Mouse (Mus musculus) cerebral cortex, adult 2 months (tissue): Measurements from ENCODE around the gene Itgb5.

ENCODE experiments used
- WGBS: fragments of 180-500 bp; shearing (Covaris S2); methylation state at CpG from one replicate; pipeline ENCODE4 v1.1.7; 2018; 5-methylcytosine and 5-hydroxymethylcytosine counted together

Itgb5 gene

DNA sequence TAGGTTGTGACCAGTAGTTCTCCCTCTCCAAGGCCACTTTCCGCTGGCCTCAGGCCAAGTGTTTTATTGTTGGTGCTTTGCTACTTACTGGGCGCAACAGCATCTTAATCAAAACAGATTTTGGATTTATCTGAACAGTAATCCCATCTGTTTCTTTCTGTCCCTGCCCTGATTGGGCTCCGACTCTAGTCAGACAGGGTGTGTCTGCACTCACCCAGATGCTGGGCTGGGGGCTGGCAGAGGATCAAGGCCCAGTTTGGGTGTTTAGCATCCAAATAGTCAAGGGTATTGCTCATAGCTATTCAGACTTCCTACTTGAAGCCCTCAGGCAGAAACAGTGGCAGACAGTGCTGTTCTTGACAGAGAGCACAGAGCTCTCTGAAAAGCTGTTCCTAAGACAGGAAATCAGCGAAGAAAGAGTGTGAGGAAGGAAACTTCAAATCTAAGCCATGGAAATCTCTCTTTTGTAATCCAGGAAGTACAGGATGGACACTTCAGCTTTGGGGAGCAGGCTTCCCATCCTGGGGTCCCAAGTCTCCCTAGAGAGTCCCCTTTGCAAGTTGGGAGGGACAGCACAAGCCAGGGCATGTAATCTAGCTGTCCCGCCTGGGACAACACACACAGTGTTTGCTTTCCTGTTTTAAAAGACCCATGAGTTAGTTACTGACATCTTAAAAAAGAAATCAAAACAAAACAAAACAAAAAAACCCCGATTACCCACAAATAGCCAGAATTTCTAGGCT, 48.7 kb downstream of the Itgb5 start:
- WGBS: 48% methylated on average over 6 of the region's 6 CpGs

DNA sequence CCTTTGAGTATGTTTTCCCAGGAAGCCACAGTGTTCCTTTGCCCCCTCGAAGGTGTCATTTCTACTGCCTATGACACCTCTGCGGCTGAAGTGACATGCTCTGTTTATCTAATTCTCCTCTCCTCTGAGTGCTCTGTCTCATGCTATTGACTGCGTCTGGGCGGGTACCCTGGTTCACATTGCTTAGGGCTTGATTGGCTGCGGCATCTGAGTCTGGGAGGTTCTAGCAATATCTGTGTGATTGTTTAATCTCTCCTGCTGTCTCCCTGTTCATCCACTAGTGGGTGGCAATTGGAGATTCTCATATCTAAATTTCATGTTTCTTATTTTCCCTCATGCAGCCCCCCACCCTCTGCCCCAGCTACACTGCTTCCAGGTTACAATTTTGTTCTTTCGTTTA, 49.6 kb downstream of the Itgb5 start:
- WGBS: 79% methylated on average over 6 of the region's 6 CpGs

- 44% methylated on average over 4 of the region's 4 CpGs for WGBS
These were observed 50.1 kb downstream of the Itgb5 start for GRCm38 (mm10) chr16:33879556-33879955.

GRCm38 (mm10) chr16:33880765-33881164, 51.3 kb downstream of the Itgb5 start:
- WGBS: 97% methylated on average over 4 of the region's 4 CpGs

GRCm38 (mm10) chr16:33882540-33882939, 53.1 kb downstream of the Itgb5 start:
- WGBS: 39% methylated on average over 4 of the region's 4 CpGs

DNA sequence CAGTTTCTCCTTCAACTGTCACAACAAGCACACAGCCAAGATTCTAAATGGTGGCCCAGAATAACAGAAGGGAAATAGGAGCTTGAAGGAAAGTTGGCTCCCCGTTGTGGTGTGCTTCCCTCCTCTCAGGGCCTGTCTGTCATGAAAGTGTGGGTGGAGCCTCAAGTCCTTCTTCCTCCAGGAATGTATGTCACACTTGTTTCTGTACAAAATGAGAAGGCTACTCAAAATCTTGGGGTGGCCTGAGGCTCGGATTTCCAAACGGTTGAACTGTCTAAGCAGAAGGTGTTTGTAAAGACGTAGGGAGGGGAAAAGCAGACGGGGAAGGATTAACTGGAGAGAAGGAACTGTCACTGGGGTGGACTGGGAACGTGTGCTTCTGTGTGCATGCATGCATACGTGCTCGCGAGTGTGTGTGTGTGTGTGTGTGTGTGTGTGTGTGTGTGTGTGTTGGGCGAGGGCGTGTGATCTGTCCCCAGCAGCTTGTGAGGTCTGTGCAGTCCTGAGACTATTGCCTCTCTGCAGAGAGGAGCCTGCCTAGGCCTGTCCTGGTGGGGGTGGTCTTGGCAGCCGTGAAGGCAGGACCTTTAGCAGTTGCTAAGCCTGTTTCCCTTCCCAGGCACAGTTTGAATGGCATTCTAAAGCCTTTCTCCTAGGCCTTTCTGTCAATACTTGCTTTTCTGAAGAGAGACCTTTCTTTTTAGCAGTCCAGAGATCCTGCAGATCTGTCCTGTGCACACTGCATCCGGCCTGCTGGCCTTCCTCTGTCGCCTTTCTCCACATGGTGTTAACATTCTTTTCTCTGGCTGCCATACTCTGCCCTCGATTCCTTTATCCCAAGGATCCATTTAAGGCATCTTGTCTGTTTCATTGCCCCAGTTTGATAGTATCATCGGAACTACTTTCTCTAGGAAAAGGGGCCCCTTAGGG, 53.8 kb downstream of the Itgb5 start:
- 39% methylated on average over 16 of the region's 16 CpGs for WGBS

DNA sequence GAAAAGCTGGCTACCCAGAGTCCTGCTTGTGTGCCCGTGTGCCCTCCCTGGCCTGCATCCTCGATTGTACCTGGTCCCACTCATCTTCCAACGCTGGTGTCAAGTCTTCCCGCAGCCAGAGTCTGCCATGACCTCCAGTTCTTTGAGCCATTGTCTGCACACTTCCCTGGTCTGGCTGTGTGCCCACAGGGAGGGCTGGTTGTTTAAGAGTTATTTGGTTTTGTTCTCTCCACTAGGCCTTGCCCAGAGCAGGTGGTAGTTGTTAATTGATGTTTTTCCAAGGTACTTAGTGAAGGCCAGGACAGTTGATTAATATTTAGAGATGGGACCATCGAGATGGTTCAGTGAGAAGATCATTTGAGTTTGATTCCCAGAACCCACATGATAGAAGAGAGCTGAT, 54.7 kb downstream of the Itgb5 start:
- WGBS: 67% methylated on average over 5 of the region's 5 CpGs

DNA sequence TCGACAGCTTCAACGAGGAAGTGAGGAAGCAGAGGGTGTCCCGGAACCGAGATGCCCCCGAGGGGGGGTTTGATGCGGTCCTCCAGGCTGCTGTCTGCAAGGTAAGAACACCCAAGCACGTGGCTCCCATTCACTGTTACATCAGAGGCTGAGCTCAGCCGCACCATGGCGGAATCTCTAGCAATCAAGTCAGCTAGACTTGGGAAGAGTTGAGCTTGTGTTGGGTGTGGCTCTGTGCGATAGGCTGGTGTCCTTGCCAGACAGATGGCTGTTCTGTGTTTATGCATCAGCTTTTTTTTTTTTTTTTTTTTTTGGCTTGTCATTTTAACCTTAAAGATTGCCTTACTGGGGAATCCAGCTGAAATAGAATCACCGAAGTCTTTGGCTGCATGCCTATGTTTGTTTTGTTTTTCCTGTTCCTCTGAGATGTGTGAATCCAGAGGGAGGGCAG, 55.6 kb downstream of the Itgb5 start:
- WGBS: 56% methylated on average over 11 of the region's 11 CpGs

DNA sequence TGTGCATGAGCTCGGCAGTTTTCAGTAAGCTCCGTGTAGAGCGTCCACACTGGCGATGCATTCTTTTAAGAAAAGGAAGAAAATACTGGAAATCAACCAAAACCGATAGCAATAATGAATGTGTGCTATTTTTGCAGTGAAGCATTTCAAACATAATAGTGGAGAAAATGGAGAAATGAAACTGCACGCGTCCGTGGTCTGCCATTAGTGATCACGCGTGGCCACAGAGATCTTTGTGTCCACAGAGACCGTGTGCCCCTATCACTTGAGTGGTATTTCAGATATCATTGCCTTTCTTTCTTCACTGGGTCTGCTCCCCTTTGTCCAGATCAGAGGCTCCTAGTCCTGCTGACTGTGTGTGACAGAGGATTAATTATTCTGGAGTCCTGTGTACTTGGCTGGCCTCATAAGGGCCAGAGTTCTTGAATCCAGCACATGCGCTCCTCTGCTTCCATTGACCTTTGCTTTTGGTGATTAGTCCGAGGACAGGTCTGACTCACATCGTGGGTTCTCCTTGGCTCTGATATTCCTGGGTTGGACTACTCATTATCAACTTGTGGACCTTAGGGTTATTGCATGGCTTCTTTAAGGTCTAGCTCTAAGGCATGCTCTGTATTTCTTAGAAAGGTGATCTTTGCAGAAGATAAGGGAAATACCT, 56.3 kb downstream of the Itgb5 start:
- 81% methylated on average over 14 of the region's 14 CpGs for WGBS

- 80% methylated on average over 6 of the region's 6 CpGs for WGBS
These were observed 57.2 kb downstream of the Itgb5 start for GRCm38 (mm10) chr16:33886665-33887064.

DNA sequence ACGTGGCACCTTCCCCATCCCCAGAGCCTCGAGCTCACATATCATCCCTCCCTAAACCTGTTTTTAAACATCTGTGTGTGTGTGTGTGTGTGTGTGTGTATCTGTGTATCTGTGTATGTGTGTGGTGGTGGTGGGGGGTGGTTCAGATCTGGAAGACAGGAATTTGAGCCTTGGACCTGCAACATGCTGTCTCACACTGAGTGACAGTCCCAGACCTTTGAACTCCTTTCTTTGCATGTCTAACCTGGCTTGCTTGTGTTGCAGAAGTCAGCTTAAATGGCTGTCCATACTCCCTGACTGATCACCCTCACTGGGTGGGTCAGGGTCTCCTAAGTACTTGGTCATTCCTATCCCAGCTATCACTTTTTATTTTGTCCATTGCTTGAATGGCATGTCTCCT, 58.5 kb downstream of the Itgb5 start:
- 98% methylated on average over 2 of the region's 2 CpGs for WGBS

DNA sequence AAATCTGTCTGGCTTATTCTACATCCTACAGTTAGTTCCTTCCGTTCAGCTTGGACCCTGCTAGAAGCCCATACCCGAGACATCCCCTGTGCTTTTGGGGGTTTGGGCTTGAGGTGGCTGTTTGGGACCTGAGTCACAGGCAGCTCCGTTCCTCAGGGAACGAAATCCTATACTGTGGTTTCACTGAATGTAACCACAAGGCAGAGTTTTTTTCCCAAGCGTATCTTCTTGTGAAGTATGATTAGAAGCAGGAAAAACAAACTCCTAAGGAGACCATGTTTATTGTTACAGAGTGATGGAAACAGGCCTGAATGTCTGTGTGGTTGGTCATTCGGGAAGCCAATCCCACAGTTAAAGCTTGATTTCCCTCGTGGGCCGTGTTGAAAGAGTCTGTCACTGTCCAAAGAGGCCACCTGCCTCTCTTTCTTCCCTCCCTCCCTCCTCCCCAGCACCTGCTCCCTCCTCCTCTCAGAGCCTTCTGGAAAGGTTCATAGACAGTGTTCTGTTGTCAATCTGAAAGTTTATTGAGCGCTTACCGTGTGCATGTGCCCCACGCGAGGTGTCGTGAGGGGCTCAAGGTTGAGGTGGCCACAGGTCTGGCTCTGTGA, 59.6 kb downstream of the Itgb5 start:
- whole genome bisulfite sequencing: 84% methylated on average over 13 of the region's 13 CpGs

DNA sequence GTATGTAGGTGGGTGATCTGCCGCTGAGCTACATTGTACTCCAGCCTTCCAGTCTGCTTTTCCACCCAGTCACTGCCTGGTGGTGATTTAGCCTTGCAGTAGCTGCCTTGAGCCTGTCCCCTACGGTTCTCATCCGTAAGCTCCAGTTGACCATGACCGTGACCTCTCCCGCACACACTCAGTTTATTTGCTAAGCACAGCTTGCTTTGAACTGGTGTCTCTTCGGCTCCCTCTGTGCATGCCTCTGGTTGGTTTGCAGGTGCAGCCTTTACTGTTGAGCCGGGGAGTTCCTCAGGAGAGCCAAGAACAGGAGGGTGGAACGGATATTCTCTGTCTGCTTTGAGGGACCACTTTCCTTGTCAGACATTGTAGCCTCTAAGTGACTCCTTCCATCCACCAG, 61.6 kb downstream of the Itgb5 start:
- WGBS: 82% methylated on average over 8 of the region's 8 CpGs

DNA sequence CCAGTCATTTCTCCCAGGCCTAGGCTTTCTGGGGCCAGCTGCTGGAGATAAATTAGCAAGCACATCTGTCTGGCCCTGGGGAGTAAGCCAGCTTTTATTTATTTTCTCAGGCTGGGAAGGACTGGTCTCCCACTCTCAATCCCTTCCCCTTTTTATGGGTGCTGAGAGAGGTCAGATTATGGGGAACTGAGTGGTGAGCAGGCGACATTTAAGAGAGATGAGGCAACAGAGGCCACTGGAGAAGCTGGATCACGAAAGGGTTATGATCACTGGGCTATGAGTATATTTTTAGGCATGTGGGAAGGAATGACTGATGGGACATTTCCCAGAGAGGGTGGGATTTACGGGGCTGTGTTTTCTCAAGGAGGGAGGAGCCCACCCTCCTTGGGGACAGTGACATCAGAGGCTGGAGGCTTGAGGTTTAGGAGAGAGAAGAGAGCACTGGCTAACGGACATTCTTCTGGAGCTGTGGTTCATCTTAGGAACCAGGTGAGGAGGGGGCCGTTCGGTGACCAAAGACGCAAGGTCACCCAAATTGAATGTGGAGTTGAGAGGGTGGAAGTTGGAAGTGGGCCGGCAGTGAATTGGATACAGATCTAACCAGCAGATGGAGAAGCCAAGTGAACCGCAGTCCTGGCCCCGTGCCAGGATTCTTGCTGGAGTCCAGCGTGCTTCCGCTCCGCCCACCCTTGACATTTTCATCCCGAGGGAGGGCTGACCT, 62.3 kb downstream of the Itgb5 start:
- 24% methylated on average over 14 of the region's 14 CpGs for WGBS

DNA sequence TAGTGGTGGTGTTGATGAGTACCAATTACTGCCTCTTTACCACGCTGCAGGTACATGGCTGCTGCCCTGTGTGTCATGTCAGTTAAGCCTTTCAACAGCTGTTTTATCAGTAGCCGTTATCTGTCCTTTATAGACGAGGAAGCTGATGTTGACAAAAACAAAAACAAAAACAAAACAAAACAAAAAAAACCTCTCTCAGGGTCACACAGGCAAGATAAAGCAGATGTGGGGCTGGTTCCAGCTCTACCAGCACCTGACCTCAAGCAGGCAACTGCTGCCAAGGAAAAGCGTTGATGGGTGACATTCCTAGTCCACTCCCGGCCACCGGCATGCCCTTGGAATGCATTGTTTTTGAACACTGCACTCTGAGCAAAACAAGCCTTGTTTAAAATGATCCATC, 63.1 kb downstream of the Itgb5 start:
- WGBS: 63% methylated on average over 6 of the region's 6 CpGs

- WGBS: 91% methylated on average over 4 of the region's 4 CpGs
These were observed 64.3 kb downstream of the Itgb5 start for GRCm38 (mm10) chr16:33893796-33894195.

DNA sequence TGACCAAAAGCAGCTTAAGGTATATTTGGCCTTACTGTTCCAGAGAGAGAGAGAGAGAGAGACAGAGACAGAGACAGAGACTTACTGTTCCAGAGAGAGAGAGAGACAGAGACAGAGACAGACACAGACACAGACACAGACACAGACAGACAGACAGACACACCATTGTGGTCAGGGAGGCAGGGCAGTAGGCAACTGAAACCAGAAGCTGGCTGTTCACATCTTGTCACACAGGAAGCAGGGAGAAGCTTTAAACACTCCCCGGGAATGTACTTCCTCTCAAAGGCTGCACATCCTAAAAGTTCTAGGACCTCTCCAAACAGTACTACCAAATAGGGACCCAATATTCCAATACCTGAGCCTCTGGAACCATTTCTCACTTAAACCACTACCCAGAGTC, 65.0 kb downstream of the Itgb5 start:
- 70% methylated on average over 1 of the region's 1 CpGs for WGBS

GRCm38 (mm10) chr16:33895690-33896089, 66.2 kb downstream of the Itgb5 start:
- 74% methylated on average over 7 of the region's 7 CpGs for WGBS

DNA sequence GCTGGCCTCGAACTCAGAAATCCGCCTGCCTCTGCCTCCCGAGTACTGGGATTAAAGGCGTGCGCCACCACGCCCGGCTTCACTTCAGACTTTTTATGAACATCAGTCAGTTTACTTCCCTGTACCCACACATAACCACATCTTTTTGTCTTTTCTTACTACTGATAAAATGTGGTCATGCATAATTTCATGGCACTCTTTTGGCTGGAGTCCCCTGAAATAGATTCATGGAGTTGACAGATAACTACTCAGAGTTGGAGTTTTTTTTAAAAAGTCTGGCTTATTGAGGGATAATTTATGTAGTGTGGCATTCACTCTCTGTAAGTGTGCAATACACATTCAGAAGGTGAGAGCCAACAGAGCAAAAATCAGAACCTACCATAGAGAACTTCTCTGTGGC, 67.3 kb downstream of the Itgb5 start:
- WGBS: 91% methylated on average over 7 of the region's 7 CpGs

DNA sequence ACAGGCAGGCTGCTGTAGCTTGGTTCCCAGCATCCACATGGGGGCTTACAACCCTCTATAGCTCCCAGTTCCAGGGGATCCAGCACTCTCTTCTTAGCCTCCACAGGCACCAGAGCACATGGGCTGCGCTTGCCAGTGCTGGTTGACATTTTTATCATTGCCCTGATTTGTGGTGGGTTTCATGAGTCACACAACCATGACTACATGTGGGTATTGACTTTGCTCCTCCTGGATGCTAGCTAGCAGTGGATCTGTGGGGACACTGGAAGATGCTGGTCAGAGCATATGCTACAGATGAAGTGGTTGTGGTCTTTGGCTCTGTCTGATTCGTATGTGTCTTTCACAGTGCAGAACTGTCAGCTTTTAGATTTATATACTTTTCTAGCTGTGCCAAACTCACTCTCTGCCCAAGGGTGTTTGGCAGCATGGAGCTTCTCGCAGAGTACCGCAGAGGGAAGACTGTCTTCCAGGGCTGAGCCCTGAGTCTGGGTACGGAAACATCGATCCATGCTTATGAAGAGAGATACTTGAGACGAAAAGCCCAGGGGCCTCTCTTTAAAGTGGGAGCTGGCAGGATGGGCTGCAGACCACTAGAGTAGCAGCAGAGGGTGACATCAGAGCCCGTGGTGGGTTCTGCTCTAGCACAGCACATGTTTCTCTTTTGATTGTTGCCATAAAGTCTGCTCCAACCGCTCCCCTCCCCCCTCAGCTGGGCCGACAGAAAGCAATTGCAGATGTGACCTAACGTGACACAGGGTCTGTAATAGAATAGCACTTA, 74.4 kb downstream of the Itgb5 start:
- 67% methylated on average over 11 of the region's 11 CpGs for WGBS
